Mouse (Mus musculus) hematopoietic stem cell, adult 5-6 weeks (primary cell): ENCODE measurements around the gene AU022252. TPM values are rescaled to one million over a fixed set of nuclear protein-coding genes. Genes with fewer than 3 reads are reported as not detected.

Experiments
- ATAC-seq, 2 experiments: fragments of 125-278 bp in 1 of 2; replicated peaks in 1 of 2; 2 replicates each; pipeline ENCODE4 v1.8.0; 2016 to 2017; ENCODE audit warnings: inconsistent platforms in 2 of 2, mild to moderate bottlenecking in 2 of 2, moderate number of reproducible peaks in 2 of 2, low read depth in 1 of 2, moderate TSS enrichment in 1 of 2; ENCODE audit not compliant: low FRiP score in 2 of 2, poor library complexity in 2 of 2, severe bottlenecking in 2 of 2, insufficient read depth in 1 of 2, low TSS enrichment in 1 of 2
- total RNA-seq: library from RNA; stranded (forward); fragments of 172-1452, 232-1000 nt; gene quantifications from 2 replicates; pipeline ENCODE4 v1.2.3, GENCODE M21; 2017

The AU022252 gene
- total RNA-seq, 1 experiment from 2014 or later: 6.4 TPM

GRCm38 (mm10) chr4:119195582-119196320 is 36.8 kb downstream of the AU022252 start:
- peak in 1 of 2 experiments; percentile 11; a peak in 1 of 4 replicates for ATAC-seq

- ATAC-seq: peak; percentile 71 to 85
Measured at GRCm38 (mm10) chr4:119194909-119195581, 37.5 kb downstream of the AU022252 start, which contains the start of gene Svbp. Gene Svbp, plus strand, starts transcription at chr4:119195306.

GRCm38 (mm10) chr4:119192757-119193156 is 39.8 kb downstream of the AU022252 start:
- no peak for ATAC-seq

GRCm38 (mm10) chr4:119191273-119191672 is 41.2 kb downstream of the AU022252 start:
- ATAC-seq: no peak

GRCm38 (mm10) chr4:119190618-119191017 is 41.9 kb downstream of the AU022252 start:
- ATAC-seq: no peak

- ATAC-seq: no peak
Measured at GRCm38 (mm10) chr4:119189864-119190263, 42.6 kb downstream of the AU022252 start, which contains the start of gene Ermap. Gene Ermap, minus strand, starts transcription at chr4:119190011.

GRCm38 (mm10) chr4:119189392-119189791 is 43.1 kb downstream of the AU022252 start:
- no peak for ATAC-seq

- ATAC-seq: peak; percentile 57 to 61; a peak in 3 of 4 replicates
Measured at GRCm38 (mm10) chr4:119188060-119188785, 44.3 kb downstream of the AU022252 start.

- no peak for ATAC-seq
Measured at GRCm38 (mm10) chr4:119185771-119186170, 46.7 kb downstream of the AU022252 start.

- ATAC-seq: no peak
Measured at GRCm38 (mm10) chr4:119183525-119183924, 49.0 kb downstream of the AU022252 start.

GRCm38 (mm10) chr4:119181456-119181855 is 51.1 kb downstream of the AU022252 start:
- ATAC-seq: peak in 1 of 2 experiments; percentile 29; a peak in 1 of 4 replicates

- ATAC-seq: no peak
Measured at GRCm38 (mm10) chr4:119180133-119180707, 52.3 kb downstream of the AU022252 start.

GRCm38 (mm10) chr4:119178331-119178730 is 54.2 kb downstream of the AU022252 start:
- ATAC-seq: no peak

- no peak for ATAC-seq
Measured at GRCm38 (mm10) chr4:119177702-119178101, 54.8 kb downstream of the AU022252 start.

GRCm38 (mm10) chr4:119173851-119174453 is 58.6 kb downstream of the AU022252 start, which contains the start of gene Zfp691:
Gene Zfp691, minus strand, starts transcription at chr4:119174195.
- ATAC-seq: peak; percentile 99

GRCm38 (mm10) chr4:119172919-119173650 is 59.4 kb downstream of the AU022252 start:
- no peak; a peak in 1 of 4 replicates for ATAC-seq
